Mouse (Mus musculus) stomach, embryonic 15.5 days (tissue): ENCODE data around the gene Tenm2. TPM values are rescaled to one million over a fixed set of nuclear protein-coding genes. Genes with fewer than 3 reads are reported as not detected.

Source experiments
- ATAC-seq: fragments of 200-750 bp; cut with Nextera tagmentation; 2 replicates; pipeline ENCODE4 v1.8.0; 2017; ENCODE audit warnings: low read depth, moderate number of reproducible peaks, moderate TSS enrichment; ENCODE audit not compliant: insufficient read depth, low FRiP score
- H3K27ac ChIP-seq: fragments of 300-500 bp; sonication (generic); 2 replicates; pipeline ENCODE4 v1.5.1; 2015; ENCODE audit warnings: mild to moderate bottlenecking, inconsistent platforms
- H3K27me3 ChIP-seq: fragments of 300-500 bp; sonication (generic); replicated peaks from 2 replicates; pipeline ENCODE4 v1.6.1; 2015; ENCODE audit warnings: inconsistent platforms
- H3K36me3 ChIP-seq: fragments of 300-500 bp; sonication (generic); 2 replicates; pipeline ENCODE4 v1.6.1; 2015; ENCODE audit warnings: inconsistent platforms
- H3K4me1 ChIP-seq: fragments of 300-500 bp; sonication (generic); 2 replicates; pipeline ENCODE4 v1.6.1; 2015; ENCODE audit warnings: inconsistent platforms
- H3K4me2 ChIP-seq: fragments of 300-500 bp; sonication (generic); 2 replicates; pipeline ENCODE4 v1.6.1; 2015; ENCODE audit warnings: mild to moderate bottlenecking, inconsistent platforms
- H3K4me3 ChIP-seq: fragments of 300-500 bp; sonication (generic); replicated peaks from 2 replicates; pipeline ENCODE4 v1.5.1; 2015; ENCODE audit warnings: inconsistent platforms
- H3K9ac ChIP-seq: fragments of 300-500 bp; sonication (generic); 2 replicates; pipeline ENCODE4 v1.6.1; 2015; ENCODE audit warnings: inconsistent platforms
- H3K9me3 ChIP-seq: fragments of 300-500 bp; sonication (generic); 2 replicates; pipeline ENCODE4 v1.6.1; 2016; ENCODE audit warnings: inconsistent platforms
- WGBS: fragments of 180-500 bp; shearing (Covaris S2); methylation state at CpG from one replicate; pipeline ENCODE4 v1.1.7; 2015; 5-methylcytosine and 5-hydroxymethylcytosine counted together
- polyA plus RNA-seq: library from polyadenylated mRNA; unstranded; fragments of >200 nt; fragmentation: Nextera tagmentation; extraction: Ambion mirVana; gene quantifications from 2 replicates; pipeline ENCODE4 v1.2.1, GENCODE M21; 2015

Tenm2 gene
- polyA plus RNA-seq, 1 experiment from 2014 or later = 1.6 TPM

GRCm38 (mm10) chr11:36428947-36429346 is 806.8 kb downstream of the Tenm2 start:
- H3K4me3 ChIP-seq = no peak overlapping the region
- no peak overlapping the region for H3K4me2 ChIP-seq
- no peaks in the 10 kb centered on the region for H3K27me3 ChIP-seq
- no peaks in the 10 kb centered on the region for H3K4me1 ChIP-seq
- 56% methylated on average over 5 of the region's 5 CpGs for WGBS
- no peak for ATAC-seq
- H3K27ac ChIP-seq = no peak overlapping the region
- no peak overlapping the region for H3K9ac ChIP-seq
- H3K9me3 ChIP-seq = no peaks in the 10 kb centered on the region
- H3K36me3 ChIP-seq = no peaks in the 10 kb centered on the region

- ATAC-seq = no peak
- H3K4me1 ChIP-seq = no peaks in the 10 kb centered on the region
- H3K9me3 ChIP-seq = no peaks in the 10 kb centered on the region
- WGBS = 68% methylated on average over 3 of the region's 3 CpGs
- no peak overlapping the region for H3K9ac ChIP-seq
- H3K4me3 ChIP-seq = no peak overlapping the region
- H3K4me2 ChIP-seq = no peak overlapping the region
- H3K36me3 ChIP-seq = no peaks in the 10 kb centered on the region
- H3K27ac ChIP-seq = no peak overlapping the region
- H3K27me3 ChIP-seq = no peaks in the 10 kb centered on the region
These were observed 810.8 kb downstream of the Tenm2 start for GRCm38 (mm10) chr11:36424959-36425358.

DNA sequence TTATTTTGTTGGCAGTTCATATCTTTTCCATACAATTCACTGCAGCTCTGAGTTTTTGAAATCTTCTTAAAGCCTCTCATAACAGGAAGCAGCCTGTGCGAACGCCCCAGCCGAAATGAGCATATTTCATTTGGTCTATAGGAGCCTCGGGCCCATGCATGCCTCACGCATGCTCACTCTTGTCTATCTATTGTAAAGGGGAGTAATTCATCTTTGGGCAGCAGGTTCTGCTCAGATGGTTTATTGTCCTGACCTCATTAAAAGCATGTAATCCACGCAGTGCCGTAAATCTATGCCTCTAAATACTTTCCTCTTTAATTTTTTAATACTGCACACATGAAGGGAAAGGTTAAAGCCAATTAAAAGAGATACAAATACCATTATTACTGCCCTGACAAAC is 815.7 kb downstream of the Tenm2 start:
- H3K4me3 ChIP-seq = no peak overlapping the region
- no peaks in the 10 kb centered on the region for H3K9me3 ChIP-seq
- WGBS = 69% methylated on average over 7 of the region's 7 CpGs
- H3K27me3 ChIP-seq = no peaks in the 10 kb centered on the region
- H3K9ac ChIP-seq = no peak overlapping the region
- H3K36me3 ChIP-seq = no peaks in the 10 kb centered on the region
- H3K4me1 ChIP-seq = no peaks in the 10 kb centered on the region
- no peak overlapping the region for H3K4me2 ChIP-seq
- ATAC-seq = no peak
- no peak overlapping the region for H3K27ac ChIP-seq

- ATAC-seq = no peak
- Histone ChIP-seq H3K4me1 (no peaks in the 10 kb centered on the region), H3K4me2 (no peak overlapping the region), H3K4me3 (no peak overlapping the region), H3K36me3 (no peaks in the 10 kb centered on the region), H3K27ac (no peak overlapping the region), H3K9me3 (no peaks in the 10 kb centered on the region), H3K9ac (no peak overlapping the region), H3K27me3 (no peaks in the 10 kb centered on the region)
- 75% methylated on average over 7 of the region's 7 CpGs for WGBS
These were observed 820.5 kb downstream of the Tenm2 start for GRCm38 (mm10) chr11:36415244-36415643.

- H3K27ac ChIP-seq = no peak overlapping the region
- H3K9ac ChIP-seq = no peak overlapping the region
- no peaks in the 10 kb centered on the region for H3K9me3 ChIP-seq
- H3K36me3 ChIP-seq = no peaks in the 10 kb centered on the region
- H3K27me3 ChIP-seq = no peaks in the 10 kb centered on the region
- no peak for ATAC-seq
- 33% methylated on average over 13 of the region's 13 CpGs for WGBS
- H3K4me2 ChIP-seq = no peak overlapping the region
- no peak overlapping the region for H3K4me3 ChIP-seq
- no peaks in the 10 kb centered on the region for H3K4me1 ChIP-seq
These were observed 824.9 kb downstream of the Tenm2 start for GRCm38 (mm10) chr11:36410881-36411280.

GRCm38 (mm10) chr11:36395803-36396710 is 839.7 kb downstream of the Tenm2 start:
- Histone ChIP-seq H3K27me3 (no peaks in the 10 kb centered on the region), H3K4me2 (no peak overlapping the region), H3K27ac (no peak overlapping the region), H3K9ac (no peak overlapping the region), H3K4me3 (no peak overlapping the region), H3K4me1 (no peaks in the 10 kb centered on the region), H3K9me3 (no peaks in the 10 kb centered on the region), H3K36me3 (no peaks in the 10 kb centered on the region)
- no peak for ATAC-seq
- 45% methylated on average over 12 of the region's 12 CpGs for WGBS

DNA sequence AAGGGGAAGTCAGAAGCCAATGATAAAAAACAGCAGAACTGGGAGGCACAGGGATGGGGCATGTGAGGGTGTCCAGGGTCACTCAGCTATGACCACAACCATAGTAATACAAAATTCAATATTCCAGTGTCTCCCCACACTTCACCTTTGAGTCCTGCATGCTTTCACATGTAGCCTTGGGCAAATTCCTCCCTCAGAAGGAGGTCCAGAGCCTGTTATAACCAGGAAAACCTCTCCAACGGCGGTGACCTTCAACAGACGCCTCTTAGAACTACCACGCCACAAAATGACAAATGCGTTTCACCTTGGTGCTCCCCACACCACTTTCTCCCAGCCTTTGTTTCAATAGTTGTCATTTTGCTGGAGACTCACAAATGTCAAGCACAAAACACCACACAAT is 851.1 kb downstream of the Tenm2 start:
- H3K27ac ChIP-seq = no peak overlapping the region
- ATAC-seq = no peak
- no peaks in the 10 kb centered on the region for H3K36me3 ChIP-seq
- no peaks in the 10 kb centered on the region for H3K27me3 ChIP-seq
- H3K9me3 ChIP-seq = no peaks in the 10 kb centered on the region
- H3K4me1 ChIP-seq = no peaks in the 10 kb centered on the region
- no peak overlapping the region for H3K4me2 ChIP-seq
- WGBS = 80% methylated on average over 5 of the region's 5 CpGs
- no peak overlapping the region for H3K9ac ChIP-seq
- H3K4me3 ChIP-seq = no peak overlapping the region

- Histone ChIP-seq H3K4me1 (no peaks in the 10 kb centered on the region), H3K27ac (no peak overlapping the region), H3K9me3 (no peaks in the 10 kb centered on the region), H3K36me3 (no peaks in the 10 kb centered on the region), H3K4me3 (no peak overlapping the region), H3K27me3 (no peaks in the 10 kb centered on the region), H3K4me2 (no peak overlapping the region), H3K9ac (no peak overlapping the region)
- WGBS = 91% methylated on average over 7 of the region's 7 CpGs
- ATAC-seq = no peak
These were observed 864.0 kb downstream of the Tenm2 start for GRCm38 (mm10) chr11:36371814-36372213.

GRCm38 (mm10) chr11:36365067-36365466 is 870.7 kb downstream of the Tenm2 start:
- no peaks in the 10 kb centered on the region for H3K36me3 ChIP-seq
- H3K4me3 ChIP-seq = no peak overlapping the region
- H3K9ac ChIP-seq = no peak overlapping the region
- H3K27me3 ChIP-seq = no peaks in the 10 kb centered on the region
- no peaks in the 10 kb centered on the region for H3K4me1 ChIP-seq
- no peak overlapping the region for H3K4me2 ChIP-seq
- no peak for ATAC-seq
- H3K27ac ChIP-seq = no peak overlapping the region
- no peaks in the 10 kb centered on the region for H3K9me3 ChIP-seq
- WGBS = 89% methylated on average over 5 of the region's 5 CpGs

- Histone ChIP-seq H3K27ac (no peak overlapping the region), H3K4me1 (no peaks in the 10 kb centered on the region), H3K27me3 (no peaks in the 10 kb centered on the region), H3K9me3 (no peaks in the 10 kb centered on the region), H3K4me3 (no peak overlapping the region), H3K4me2 (no peak overlapping the region), H3K9ac (no peak overlapping the region), H3K36me3 (no peaks in the 10 kb centered on the region)
- 57% methylated on average over 9 of the region's 9 CpGs for WGBS
- no peak for ATAC-seq
These were observed 871.3 kb downstream of the Tenm2 start for GRCm38 (mm10) chr11:36364441-36364840.

GRCm38 (mm10) chr11:36362514-36362913 is 873.2 kb downstream of the Tenm2 start:
- WGBS = 85% methylated on average over 8 of the region's 8 CpGs
- no peak for ATAC-seq
- H3K4me3 ChIP-seq = no peak overlapping the region

DNA sequence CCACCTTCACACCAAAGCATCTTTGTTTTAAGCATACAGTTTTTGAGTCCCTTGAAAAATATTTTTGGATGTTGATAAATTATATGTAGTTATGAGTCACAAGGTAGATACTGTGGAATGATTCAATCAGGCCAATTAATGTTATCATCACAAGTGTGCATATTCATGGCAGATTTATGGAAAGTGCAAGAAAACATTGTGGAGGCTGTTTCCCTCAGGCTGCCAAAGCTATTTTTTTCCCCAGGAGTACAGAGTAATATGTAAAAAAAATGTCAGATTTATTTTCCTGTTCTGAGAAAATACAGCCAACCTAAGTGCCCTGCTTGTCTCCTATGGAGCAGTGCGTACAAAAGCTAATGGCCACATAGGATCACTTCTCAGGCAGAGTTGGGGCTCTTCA is 882.5 kb downstream of the Tenm2 start:
- ATAC-seq = no peak
- Histone ChIP-seq H3K9me3 (no peaks in the 10 kb centered on the region), H3K4me1 (no peaks in the 10 kb centered on the region), H3K27ac (no peak overlapping the region), H3K4me3 (no peak overlapping the region), H3K9ac (no peak overlapping the region), H3K4me2 (no peak overlapping the region), H3K36me3 (no peaks in the 10 kb centered on the region), H3K27me3 (no peaks in the 10 kb centered on the region)
- WGBS = 70% methylated on average over 1 of the region's 1 CpGs

More at GRCm38 (mm10) chr11:36362514-36362913, 873.2 kb downstream of the Tenm2 start:
- Histone ChIP-seq H3K27ac (no peak overlapping the region), H3K9ac (no peak overlapping the region), H3K4me1 (no peaks in the 10 kb centered on the region), H3K9me3 (no peaks in the 10 kb centered on the region), H3K27me3 (no peaks in the 10 kb centered on the region), H3K36me3 (no peaks in the 10 kb centered on the region), H3K4me2 (no peak overlapping the region)
